Mouse (Mus musculus) brain, embryonic 14.5 days (tissue): ENCODE measurements at regions not wholly inside any gene's neighbourhood (a gene's known extent, or its start where the extent isn't known, plus 50 kb on each side); places are given as distances from the start of the nearest gene placed in this dataset.

Experiments
- CTCF ChIP-seq: fragments of 200-500 bp; IDR thresholded peaks from 2 replicates; pipeline ENCODE4 v1.5.1; 2012; ENCODE audit warnings: inconsistent platforms, mild to moderate bottlenecking, moderate library complexity, borderline replicate concordance; ENCODE audit not compliant: insufficient read depth, insufficient read length; ENCODE audit errors: extremely low read depth
- POLR2A ChIP-seq: fragments of 200-500 bp; IDR thresholded peaks from 2 replicates; pipeline ENCODE4 v1.6.1; 2012; ENCODE audit warnings: mild to moderate bottlenecking, inconsistent platforms, borderline replicate concordance; ENCODE audit not compliant: poor library complexity, insufficient read depth, insufficient read length, severe bottlenecking; ENCODE audit errors: extremely low read depth

GRCm38 (mm10) chr10:119138237-119138636, 101.6 kb downstream of the Cand1 start:
- TF ChIP-seq CTCF (no peak), POLR2A (no peak)
